Mouse (Mus musculus) kidney, postnatal 0 days (tissue): ENCODE data around the gene Pagr1b. TPM values are rescaled to one million over a fixed set of nuclear protein-coding genes. Genes with fewer than 3 reads are reported as not detected.

Experiments
- ATAC-seq: fragments of 200-750 bp; cut with Nextera tagmentation; replicated peaks from 2 replicates; pipeline ENCODE4 v1.8.0; 2017; ENCODE audit warnings: low read depth, moderate number of reproducible peaks, moderate TSS enrichment, moderate library complexity; ENCODE audit not compliant: low FRiP score
- DNase-seq: peaks from one replicate; pipeline ENCODE4 v3.0.0-alpha.2; 2016; ENCODE audit warnings: low spot score
- H3K27ac ChIP-seq: fragments of 300-500 bp; sonication (generic); 2 replicates; pipeline ENCODE4 v1.5.1; 2014; ENCODE audit warnings: mild to moderate bottlenecking
- H3K27me3 ChIP-seq: fragments of 300-500 bp; sonication (generic); 2 replicates; pipeline ENCODE4 v1.6.1; 2014; ENCODE audit warnings: low read length, mixed read lengths; ENCODE audit not compliant: insufficient read depth
- H3K36me3 ChIP-seq: fragments of 300-500 bp; sonication (generic); 2 replicates; pipeline ENCODE4 v1.6.1; 2014; ENCODE audit warnings: low read length, mixed read lengths; ENCODE audit not compliant: insufficient read depth
- H3K4me1 ChIP-seq: fragments of 300-500 bp; sonication (generic); replicated peaks from 2 replicates; pipeline ENCODE4 v1.6.1; 2014; ENCODE audit warnings: antibody characterized with exemption, low read length, mixed read lengths; ENCODE audit not compliant: insufficient read depth
- H3K4me2 ChIP-seq: fragments of 300-500 bp; sonication (generic); 2 replicates; pipeline ENCODE4 v1.6.1; 2014; ENCODE audit warnings: mild to moderate bottlenecking, low read length, moderate library complexity, mixed read lengths
- H3K4me3 ChIP-seq: fragments of 300-500 bp; sonication (generic); replicated peaks from 2 replicates; pipeline ENCODE4 v1.5.1; 2014; ENCODE audit warnings: low read depth, low read length
- H3K9ac ChIP-seq: fragments of 300-500 bp; sonication (generic); 2 replicates; pipeline ENCODE4 v1.6.1; 2014; ENCODE audit warnings: low read depth, low read length
- H3K9me3 ChIP-seq: fragments of 300-500 bp; sonication (generic); replicated peaks from 2 replicates; pipeline ENCODE4 v1.6.1; 2016; ENCODE audit warnings: low read length, inconsistent platforms, mixed read lengths
- CTCF ChIP-seq: IDR thresholded peaks from 2 replicates; pipeline ENCODE4 v1.5.1; 2016; ENCODE audit warnings: antibody characterized with exemption, low read depth, mild to moderate bottlenecking, moderate library complexity
- WGBS: fragments of 180-500 bp; shearing (Covaris S2); extraction: QIAGEN DNeasy Blood & Tissue Kit; methylation state at CpG from one replicate; pipeline ENCODE4 v1.1.7; 2014; 5-methylcytosine and 5-hydroxymethylcytosine counted together
- polyA plus RNA-seq: library from polyadenylated mRNA; unstranded; fragments of >200 nt; fragmentation: Nextera tagmentation; extraction: Ambion mirVana; gene quantifications from 2 replicates; pipeline ENCODE4 v1.2.1, GENCODE M21; 2015

The Pagr1b gene
- polyA plus RNA-seq, 1 experiment from 2014 or later, result 0.21 TPM

- H3K27me3 ChIP-seq, result no peaks in the 10 kb centered on the region
- H3K9ac ChIP-seq, result peak overlapping the region; percentile 56; the same call in 1 of the 2 replicates
- TF ChIP-seq CTCF, result no peak
- no peak overlapping the region for H3K4me2 ChIP-seq
- peak overlapping the region; percentile 83 for H3K27ac ChIP-seq
- no peaks in the 10 kb centered on the region for H3K9me3 ChIP-seq
- DNase-seq, result peak; percentile 89
- WGBS, result 33% methylated on average over 9 of the region's 9 CpGs
- H3K4me3 ChIP-seq, result no peak overlapping the region
- 0 out of 2 replicates have a peak, but pooled peaks cover 3% of the 10 kb centered on the region for H3K36me3 ChIP-seq
- H3K4me1 ChIP-seq, result peaks cover 11% of the 10 kb centered on the region; the same call in 1 of the 2 replicates
- peak; percentile 86 for ATAC-seq
Measured at GRCm38 (mm10) chr7:127008239-127009019, 7.9 kb downstream of the Pagr1b start.

- H3K4me1 ChIP-seq, result peaks cover 9% of the 10 kb centered on the region; the same call in 1 of the 2 replicates
- 80% methylated on average over 6 of the region's 6 CpGs for WGBS
- no peak overlapping the region for H3K4me2 ChIP-seq
- no peaks in the 10 kb centered on the region for H3K36me3 ChIP-seq
- DNase-seq (no peak), ATAC-seq (no peak)
- no peak for TF ChIP-seq CTCF
- no peaks in the 10 kb centered on the region for H3K27me3 ChIP-seq
- no peak overlapping the region for H3K9ac ChIP-seq
- no peaks in the 10 kb centered on the region for H3K9me3 ChIP-seq
- no peak overlapping the region for H3K4me3 ChIP-seq
- no peak overlapping the region for H3K27ac ChIP-seq
Measured at GRCm38 (mm10) chr7:127007313-127008024, 8.8 kb downstream of the Pagr1b start.

- no peak overlapping the region for H3K27ac ChIP-seq
- H3K4me1 ChIP-seq, result peaks cover 8% of the 10 kb centered on the region; the same call in 1 of the 2 replicates
- WGBS, result 83% methylated on average over 4 of the region's 4 CpGs
- peak; percentile 42 for TF ChIP-seq CTCF
- H3K4me2 ChIP-seq, result no peak overlapping the region
- no peak overlapping the region for H3K4me3 ChIP-seq
- H3K36me3 ChIP-seq, result no peaks in the 10 kb centered on the region
- H3K9ac ChIP-seq, result no peak overlapping the region
- no peaks in the 10 kb centered on the region for H3K9me3 ChIP-seq
- ATAC-seq (no peak), DNase-seq (no peak)
- no peaks in the 10 kb centered on the region for H3K27me3 ChIP-seq
Measured at GRCm38 (mm10) chr7:127004122-127004875, 12.0 kb downstream of the Pagr1b start.

- no peak for TF ChIP-seq CTCF
- H3K9ac ChIP-seq, result no peak overlapping the region
- no peak overlapping the region for H3K4me2 ChIP-seq
- H3K9me3 ChIP-seq, result no peaks in the 10 kb centered on the region
- H3K27me3 ChIP-seq, result no peaks in the 10 kb centered on the region
- 0 out of 2 replicates have a peak, but pooled peaks cover 3% of the 10 kb centered on the region for H3K4me1 ChIP-seq
- 87% methylated on average over 5 of the region's 5 CpGs for WGBS
- H3K27ac ChIP-seq, result no peak overlapping the region
- DNase-seq (no peak), ATAC-seq (no peak)
- H3K4me3 ChIP-seq, result no peak overlapping the region
- H3K36me3 ChIP-seq, result no peaks in the 10 kb centered on the region
Measured at GRCm38 (mm10) chr7:127003620-127004019, 12.7 kb downstream of the Pagr1b start.

- Histone ChIP-seq H3K4me1 (no peaks in the 10 kb centered on the region), H3K36me3 (peaks cover 3% of the 10 kb centered on the region; the same call in 1 of the 2 replicates), H3K4me2 (no peak overlapping the region), H3K9ac (no peak overlapping the region), H3K4me3 (no peak overlapping the region), H3K27me3 (no peaks in the 10 kb centered on the region), H3K27ac (no peak overlapping the region), H3K9me3 (no peaks in the 10 kb centered on the region)
- ATAC-seq, result no peak
- no peak for TF ChIP-seq CTCF
- WGBS, result 76% methylated on average over 10 of the region's 10 CpGs
- no peak for DNase-seq
Measured at GRCm38 (mm10) chr7:126999568-126999967, 16.7 kb downstream of the Pagr1b start.

- no peaks in the 10 kb centered on the region for H3K27me3 ChIP-seq
- no peak for DNase-seq
- WGBS, result 86% methylated on average over 4 of the region's 4 CpGs
Measured at GRCm38 (mm10) chr7:126996449-126996848, 19.8 kb downstream of the Pagr1b start.

More at GRCm38 (mm10) chr7:126996449-126996848, 19.8 kb downstream of the Pagr1b start:
- H3K4me1 ChIP-seq, result no peaks in the 10 kb centered on the region
- peak; percentile 47; the same call in 1 of the 2 replicates for TF ChIP-seq CTCF
- no peak overlapping the region for H3K27ac ChIP-seq
- H3K9me3 ChIP-seq, result no peaks in the 10 kb centered on the region
- H3K4me3 ChIP-seq, result no peak overlapping the region
- no peak for ATAC-seq
- H3K36me3 ChIP-seq, result peaks cover 8% of the 10 kb centered on the region
- H3K4me2 ChIP-seq, result no peak overlapping the region
- no peak overlapping the region for H3K9ac ChIP-seq
